Mouse (Mus musculus) thymus, postnatal 10 days (tissue): ENCODE results near the gene Lmntd2.
A peak's percentile ranks its signal among the peaks of the same experiment; 100 is the strongest.
"Not testable (repeated sequence)": the region's sequence is repeated elsewhere in the genome, so short reads cannot be mapped to it uniquely, and the experiment has no call there.

ENCODE experiments used
- DNase-seq, 2 experiments: peaks; one replicate each; pipeline ENCODE4 v3.0.0; 2021; ENCODE audit warnings: low spot score in 2 of 2

Lmntd2 gene

DNA sequence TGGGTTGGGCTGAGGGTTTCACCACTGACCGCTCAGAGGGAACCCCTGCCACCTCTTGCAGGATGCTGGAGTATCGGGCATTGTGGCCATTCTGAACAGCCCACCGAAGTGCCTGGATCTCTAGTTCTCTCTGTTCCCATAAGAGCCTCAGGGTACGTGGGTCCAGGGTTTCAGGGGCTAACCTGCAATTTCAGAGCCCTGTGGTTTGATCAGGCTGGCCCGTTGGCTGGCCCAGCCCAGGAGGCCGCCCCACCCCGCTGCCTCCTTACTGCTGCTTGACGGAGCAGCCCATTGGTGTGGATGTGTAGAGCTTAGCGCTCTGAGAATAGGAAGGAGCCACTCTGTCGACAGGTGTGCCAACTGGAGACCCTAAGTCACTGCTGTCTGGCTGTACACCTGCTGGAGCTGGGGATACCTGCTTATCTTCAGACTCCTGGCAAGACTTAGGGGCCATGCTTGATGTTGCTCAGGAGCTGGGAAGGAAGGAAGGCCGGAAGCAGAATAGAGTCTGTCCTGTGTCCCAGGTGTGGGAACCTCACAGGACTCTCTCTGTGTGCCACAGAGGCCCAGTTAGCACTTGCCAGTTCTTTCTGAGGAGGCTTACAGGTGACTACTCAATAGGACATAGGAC is at the start of gene Lmntd2:
TSS of gene Lmntd2 (minus strand) at position 476 of the 631 bp plus-strand sequence.
- no peak for DNase-seq

DNA sequence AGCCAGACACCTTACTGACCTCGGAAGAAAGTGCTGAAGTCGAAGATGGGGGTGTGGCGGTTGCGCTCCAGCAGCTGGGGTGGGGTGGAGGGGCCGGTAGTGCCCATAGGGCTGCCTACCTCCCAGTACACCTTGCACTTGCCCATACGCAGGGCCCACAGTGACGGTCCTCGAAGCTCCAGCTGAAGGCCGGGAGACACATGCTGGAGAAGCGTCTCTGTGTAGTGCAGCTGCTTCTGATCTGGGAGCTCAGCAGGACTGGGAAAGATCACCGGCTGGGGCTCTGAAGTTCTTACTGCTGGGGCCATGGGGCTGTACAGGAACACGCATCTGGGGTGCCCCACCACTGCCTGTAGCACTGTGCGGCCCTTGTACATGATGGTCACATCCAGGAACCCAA is 49.8 kb upstream of the Lmntd2 start:
- no peak for DNase-seq

DNA sequence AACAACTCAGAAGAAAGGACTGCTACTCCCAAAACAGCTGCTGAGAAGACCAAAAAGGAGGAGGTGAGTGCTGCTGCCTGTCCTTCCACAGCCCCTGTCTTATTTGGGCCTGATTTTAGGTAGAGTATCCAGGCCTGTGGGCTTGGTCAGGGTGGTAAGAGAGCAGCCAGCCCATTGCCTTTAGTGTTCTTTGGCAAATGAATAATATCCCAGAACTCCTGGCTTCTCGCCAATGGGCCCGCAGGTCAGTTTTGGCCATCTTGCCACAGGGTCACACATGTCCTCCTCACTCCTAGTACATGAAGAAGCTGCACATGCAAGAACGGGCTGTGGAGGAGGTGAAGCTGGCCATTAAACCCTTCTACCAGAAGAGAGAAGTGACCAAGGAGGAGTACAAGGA is 47.6 kb upstream of the Lmntd2 start:
- no peak for DNase-seq

DNA sequence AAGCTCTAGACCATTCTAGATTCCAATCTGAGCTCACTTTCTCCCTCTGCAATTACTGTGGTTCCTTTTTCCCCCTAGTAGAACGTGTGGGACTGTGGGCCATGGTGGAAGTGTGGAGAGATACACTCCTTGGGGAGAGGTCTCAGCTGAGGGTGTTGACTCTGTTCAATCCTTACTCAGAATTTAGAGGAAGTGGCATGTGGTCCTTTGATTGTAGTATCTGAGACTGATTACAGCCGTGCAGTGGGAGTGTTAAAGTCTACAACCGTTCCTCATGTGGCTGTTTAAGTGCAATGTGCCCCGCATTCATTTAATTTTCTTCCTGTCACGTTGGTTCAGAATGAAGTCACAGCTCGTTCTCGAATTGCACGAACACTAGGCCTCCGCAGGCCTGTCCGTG is 42.3 kb upstream of the Lmntd2 start:
- DNase-seq = no peak

DNA sequence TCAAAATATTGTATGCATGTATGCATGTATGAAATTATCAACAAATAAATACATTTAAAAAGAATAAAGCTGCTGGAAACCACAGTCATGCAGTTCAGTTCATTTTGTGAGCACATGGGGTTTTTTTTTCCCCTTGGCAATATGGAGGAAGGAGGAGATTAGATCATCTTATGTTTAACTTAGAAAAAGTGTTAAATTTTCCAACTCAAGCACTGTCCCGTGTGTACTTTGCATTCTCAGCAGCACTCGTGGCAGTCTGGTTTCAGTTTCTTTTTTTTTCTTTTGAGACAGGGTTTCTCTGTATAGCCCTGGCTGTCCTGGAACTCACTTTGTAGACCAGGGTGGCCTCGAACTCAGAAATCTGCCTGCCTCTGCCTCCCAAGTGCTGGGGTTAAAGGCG is 36.6 kb upstream of the Lmntd2 start:
- not testable (repeated sequence) for DNase-seq

DNA sequence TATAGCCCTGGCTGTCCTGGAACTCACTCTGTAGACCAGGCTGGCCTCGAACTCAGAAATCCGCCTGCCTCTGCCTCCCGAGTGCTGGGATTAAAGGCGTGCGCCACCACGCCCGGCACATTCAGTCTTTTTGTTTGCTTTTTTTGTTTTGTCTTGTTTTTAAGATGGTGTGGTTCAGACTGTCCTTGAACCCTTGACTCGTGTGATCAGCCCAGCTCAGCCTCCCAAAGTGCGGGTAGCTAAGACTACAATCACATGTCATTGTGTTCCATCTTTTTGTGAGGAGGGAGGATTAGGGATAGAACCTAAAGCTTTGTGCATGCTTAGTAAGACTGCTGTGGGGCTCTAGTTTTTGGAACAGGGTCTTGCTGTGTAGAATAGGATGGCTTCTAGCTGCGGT is 17.7 kb upstream of the Lmntd2 start:
- DNase-seq = no peak

DNA sequence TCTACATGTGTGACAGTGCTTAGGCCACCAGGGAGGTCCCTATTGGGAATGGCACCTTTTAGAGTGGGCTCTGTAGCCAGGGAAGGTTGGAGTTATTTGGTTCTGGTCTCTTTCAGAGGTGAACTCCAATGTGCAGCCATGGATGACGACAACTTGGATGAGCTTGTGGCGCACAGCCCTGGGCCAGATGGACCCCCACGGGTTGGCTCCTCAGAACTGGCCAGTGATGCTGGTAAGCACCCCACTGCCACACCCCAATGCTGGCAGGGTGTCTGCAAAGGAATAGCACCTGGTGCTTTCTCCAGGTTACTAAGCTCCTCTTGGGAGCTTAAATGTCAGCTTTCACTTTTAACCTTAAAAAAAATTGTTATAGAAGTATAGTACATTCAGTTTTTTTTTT is 17.2 kb upstream of the Lmntd2 start:
- no peak for DNase-seq

DNA sequence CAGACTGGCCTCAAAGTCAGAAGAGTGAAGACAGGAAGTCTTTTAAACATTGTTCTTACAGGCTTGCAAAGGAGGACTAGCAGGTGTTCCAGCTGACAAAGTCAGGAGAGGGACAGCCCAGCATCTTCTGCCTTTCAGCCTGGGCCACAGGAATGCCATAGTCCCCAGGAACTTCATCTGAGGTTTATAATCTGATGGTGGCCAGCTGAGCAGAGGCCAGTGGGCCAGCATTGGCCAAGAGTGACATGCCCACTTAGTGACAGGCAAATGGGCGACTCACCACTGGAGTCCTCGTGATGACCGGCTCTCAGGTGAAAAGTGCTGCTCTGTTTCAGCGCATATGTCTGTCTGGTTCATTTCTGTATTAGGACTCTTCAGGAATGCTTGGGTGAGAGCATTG is 16.7 kb upstream of the Lmntd2 start:
- no peak for DNase-seq

DNA sequence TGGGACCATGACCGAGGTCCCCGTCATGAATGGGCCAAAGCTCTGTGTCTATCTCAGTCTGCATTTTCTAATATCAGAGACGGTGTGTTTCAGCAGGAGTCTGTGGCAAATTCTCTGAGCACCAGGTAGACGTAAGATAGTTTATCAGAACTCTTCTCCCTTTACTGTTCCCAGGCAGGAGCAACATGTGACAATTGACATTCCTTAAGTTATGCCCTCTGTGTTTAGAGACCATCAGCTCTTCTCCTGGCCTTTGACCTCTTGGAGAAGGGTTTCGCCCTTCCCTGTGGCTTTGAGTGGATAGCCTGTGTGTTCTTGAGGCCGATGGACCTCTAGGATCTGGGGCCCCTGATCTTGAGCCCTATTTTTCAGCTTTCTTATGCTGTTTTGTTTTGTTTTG is 15.8 kb upstream of the Lmntd2 start:
- no peak for DNase-seq

DNA sequence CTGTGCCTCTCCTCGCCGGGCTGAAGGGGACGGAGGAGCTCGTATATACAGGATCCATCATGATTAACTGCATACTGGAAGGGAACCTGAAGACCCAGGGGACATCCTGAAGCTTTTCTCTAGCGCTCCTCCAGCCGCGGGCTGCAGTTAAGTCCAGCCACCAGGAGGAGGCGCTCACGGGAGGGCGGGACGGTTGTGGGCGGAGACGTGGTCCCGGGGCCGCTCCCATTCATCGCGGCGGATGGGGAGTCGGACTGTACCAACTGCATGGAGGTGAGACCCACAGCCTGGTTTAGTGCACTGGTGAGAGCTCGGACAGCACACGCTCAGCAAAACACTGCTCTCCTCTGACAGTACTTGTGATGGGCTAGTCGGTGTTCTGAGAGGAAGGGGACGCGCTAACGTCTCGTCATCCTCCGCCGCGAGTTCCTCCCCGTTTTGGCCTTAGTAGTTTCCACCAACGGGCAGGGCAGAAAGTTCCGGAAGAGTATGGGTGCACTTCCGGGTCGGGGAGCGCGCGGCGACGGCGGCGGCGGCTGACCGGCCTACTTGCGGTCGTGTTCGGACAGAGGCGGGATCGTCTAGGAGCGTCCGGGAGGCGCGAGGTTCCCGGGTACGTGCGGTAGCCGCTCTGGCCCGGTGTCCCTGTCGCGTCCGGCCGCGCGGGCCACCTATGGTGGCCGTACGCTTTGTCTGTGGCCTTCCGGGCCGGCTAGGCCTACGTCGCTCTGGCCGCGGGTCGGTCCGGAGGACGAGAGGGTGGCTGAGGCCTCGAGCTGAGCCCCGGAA is 14.6 kb upstream of the Lmntd2 start, which contains the start of gene Phrf1:
TSS of gene Phrf1 (plus strand) at position 506 of the 789 bp plus-strand sequence.
- peak; percentile 89 to 97 for DNase-seq

DNA sequence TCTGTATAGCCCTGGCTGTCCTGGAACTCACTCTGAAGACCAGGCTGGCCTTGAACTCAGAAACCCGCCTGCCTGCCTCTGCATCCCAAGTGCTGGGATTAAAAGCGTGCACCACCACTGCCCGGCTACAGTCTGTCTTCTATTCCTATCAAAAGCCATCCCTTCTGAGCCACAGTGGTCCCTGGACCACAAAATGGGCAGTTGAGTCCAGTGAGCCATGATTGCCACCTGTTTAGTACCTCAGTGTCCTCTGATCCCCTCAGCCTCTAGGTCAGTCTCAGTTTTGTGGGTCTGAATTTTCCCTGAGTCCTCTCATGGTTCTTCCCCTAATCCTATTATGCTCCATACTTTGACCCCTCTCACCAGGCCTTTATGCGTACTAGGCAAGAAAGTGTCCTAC is 13.9 kb upstream of the Lmntd2 start:
- no peak for DNase-seq

DNA sequence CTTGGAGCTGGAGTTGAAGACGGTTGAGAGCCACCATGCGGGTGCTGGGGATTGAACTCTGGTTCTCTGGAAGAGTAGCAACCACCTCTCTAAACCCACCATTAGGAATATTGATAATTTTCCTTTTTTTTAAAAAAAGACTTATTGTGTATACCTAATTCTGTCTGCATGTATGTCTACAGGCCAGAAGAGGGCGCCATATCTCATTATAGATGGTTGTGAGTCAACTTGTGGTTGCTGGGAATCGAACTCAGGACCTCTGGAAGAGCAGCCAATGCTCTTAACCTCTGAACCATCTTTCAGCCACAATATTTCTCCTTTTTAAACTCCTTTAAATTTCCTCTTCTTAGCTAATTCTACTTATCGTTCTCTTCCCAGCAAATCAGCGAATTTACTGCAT is 12.7 kb upstream of the Lmntd2 start:
- no peak for DNase-seq

DNA sequence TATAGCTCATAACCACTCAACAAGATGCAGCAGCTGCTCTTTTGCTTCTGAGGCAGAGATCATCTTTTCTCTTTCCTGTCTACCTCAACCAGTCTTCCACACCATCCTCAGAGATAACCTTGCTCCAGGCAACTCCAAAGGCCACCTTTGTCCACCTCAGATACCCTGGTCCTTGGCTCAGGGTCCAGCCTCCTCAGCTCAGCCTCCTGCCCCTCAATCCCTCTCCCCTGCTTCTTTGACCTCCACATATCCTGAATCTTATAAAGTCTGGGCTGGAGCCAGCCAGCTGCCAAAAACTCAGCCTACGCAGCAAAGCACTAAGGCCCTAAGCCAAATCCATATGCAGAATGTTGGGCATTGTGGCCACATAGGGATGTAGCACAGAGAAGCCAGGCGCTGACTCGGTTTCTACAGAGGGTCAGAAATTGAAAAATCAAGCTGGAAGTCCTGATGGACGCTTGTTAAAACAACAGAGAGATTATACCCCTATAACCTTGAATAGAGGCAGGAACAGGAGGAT is 8.9 kb upstream of the Lmntd2 start:
- no peak for DNase-seq

DNA sequence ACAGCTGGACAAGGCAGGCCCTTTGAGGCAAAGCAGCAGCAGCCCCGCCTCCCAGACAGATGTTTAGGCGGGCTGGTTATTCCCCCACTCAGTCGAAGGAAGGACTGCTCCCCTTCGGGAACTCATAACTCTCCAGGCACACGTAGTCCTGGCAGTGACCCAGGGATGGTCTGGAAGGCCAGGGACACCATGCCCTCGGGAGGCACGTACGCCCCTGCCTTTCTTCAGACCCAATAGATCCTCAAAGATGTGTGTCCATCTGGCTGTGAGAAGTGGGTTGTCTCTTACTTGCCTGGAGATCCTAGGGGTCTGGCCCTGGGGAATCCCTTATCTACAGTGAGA is 8.2 kb upstream of the Lmntd2 start:
- DNase-seq = no peak

DNA sequence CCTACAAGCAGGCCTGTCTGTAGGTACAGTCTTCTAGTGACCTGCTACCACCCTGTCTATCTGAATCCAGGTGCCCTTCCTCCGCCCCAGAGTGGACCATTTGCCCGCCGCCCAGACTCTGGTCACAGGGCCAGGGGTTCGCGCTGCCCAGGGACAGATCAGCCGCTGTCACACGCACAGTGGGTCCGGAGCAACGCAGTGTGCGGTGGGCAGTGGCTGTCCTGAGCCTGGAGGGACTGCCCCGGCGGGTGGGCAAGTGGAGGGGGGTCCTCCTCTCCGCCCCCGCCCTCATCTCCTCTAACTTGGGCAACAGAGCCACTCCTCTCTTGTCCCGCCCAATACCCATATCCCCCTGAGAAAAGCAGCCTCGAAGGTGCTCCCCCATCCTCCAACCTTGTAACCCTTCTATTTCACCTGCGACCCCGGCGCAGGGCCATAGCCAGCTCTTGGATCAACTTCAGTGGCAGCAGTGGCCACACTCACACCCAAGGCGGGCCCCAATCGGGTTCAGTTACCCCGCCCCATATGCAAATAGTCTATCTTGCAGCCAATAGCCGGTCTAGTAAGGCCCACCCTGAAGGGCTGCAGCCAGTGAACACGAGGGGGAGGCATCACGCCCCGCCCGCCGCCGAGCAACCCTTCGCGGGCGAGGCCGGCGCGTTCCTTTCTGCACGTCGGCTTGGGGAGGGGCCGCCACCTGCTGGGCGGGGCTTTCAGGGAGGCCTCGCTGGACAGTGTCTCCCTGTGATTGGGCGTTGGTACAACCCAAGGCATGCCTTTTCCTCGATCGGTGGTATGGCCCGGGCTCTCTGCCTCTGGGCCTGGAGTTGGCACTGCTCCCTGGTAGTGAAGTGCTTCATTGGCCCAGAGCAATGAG is 7.6 kb upstream of the Lmntd2 start:
- DNase-seq = peak; percentile 88

DNA sequence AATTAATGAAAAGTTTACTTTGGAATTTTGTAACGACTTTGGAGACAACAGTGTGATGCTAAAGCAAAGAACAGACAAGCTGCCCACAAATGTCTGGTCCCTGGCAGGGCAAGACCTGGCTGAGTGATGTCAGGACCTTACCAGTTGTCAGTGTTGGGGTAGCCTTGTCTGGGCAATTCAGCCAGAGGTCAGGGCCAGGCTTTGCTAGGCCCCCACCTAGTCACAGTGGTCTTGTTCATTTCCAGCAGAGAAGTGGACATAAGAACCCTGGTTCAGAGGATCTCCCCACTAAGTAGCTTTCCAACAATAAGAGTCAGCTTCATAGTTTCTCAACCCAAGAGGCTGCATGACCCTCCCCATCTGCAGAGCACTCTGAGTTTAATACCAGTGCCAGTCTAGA is 6.5 kb upstream of the Lmntd2 start:
- no peak for DNase-seq

DNA sequence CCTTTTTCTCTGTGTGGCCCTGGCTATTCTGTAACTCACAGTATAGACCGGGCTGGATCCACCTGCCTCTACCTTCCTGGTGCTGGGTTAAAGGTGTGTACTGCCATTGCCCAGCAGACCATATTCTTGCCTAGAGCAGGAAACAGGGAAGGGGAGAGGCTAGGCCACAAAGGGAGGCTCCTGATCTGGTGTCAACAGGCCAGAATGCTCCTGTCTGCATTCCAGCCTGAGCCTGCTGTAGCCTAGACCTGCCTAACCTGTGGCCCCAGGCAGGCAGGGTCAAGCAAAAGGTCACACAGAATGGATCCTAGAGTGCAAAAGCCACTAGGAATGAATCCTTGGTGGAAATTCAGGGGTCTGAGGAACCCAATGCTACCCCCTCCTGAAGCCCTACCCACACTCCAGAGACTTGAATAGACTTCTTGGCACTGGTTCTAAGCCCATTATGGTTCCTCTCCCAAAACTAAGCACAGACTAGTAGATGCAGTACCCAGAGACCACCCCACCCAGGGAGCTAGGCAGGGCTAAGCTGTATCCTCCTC is 5.7 kb upstream of the Lmntd2 start:
- DNase-seq = no peak

DNA sequence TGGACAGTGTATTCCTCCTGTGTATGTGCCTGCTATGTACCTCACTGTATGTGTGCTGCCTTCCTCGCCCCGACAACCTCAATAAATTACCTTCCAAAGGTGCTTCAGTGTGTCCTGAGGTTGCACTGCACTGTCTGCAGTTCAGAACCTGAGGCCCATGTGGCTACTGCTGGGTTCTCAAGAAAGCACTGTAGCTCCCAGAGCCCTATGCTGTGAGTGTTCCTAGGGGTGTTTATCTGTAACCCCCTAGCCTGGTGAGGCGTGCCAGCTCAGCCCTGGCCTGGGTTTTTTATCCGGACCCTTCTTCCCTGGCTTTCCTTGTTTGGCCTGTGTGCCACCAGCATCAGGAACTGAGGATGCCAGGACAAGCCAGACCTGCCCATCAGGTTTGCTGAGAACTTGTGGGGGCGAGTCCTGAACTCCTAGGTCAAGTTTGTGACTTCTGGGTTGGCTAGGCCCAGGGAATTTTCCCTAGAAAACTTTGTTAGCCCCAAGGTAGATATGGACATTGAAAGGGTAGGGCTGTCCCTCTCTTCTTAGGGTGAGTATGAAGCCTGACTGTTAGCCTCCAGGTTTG is 4.8 kb upstream of the Lmntd2 start:
- no peak for DNase-seq

DNA sequence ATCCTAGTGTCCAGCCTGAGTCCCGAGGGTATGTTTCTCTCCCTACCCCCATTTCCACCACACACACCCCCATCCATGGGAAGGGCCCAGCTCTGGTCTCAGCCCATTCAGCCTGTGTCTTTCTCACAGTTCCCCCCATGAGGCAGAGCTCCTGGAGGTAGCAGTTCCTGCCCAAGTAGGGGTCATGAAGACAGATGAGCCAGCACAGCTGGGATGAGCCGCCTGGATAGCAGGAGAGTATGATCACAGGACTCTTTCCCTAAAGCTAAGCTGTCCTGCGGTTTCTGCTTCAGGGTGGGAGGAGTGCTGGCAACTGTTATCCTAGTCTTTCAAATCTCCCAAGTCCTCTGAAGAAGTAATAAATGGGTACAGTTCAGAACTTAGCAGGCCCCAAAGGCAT is 4.3 kb upstream of the Lmntd2 start:
- no peak for DNase-seq

DNA sequence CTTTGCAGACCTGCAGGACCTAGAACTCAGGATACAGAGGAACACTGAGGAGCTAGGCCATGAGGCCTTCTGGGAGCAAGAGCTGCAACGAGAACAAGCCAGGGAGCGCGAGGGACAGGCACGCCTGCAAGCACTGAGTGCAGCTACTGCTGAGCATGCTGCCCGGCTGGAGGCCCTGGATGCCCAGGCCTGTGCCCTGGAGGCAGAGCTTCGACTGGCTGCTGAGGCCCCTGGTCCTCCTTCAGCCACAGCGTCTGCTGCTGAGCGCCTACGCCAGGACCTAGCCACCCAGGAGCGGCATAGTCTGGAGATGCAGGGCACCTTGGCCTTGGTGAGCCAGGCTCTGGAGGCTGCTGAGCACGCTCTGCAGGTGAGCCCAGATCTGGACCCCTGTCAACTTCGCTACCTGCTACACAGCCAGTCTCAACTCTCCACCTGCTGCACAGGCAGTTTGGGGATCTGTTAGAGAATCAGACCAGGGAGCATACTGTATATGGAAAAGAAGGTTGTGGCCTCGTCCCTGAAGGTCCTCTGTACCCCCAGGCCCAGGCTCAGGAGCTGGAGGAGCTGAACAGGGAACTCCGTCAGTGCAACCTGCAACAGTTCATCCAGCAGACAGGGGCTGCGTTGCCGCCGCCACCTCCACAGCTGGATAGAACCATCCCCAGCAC is 3.6 kb upstream of the Lmntd2 start:
- no peak for DNase-seq

DNA sequence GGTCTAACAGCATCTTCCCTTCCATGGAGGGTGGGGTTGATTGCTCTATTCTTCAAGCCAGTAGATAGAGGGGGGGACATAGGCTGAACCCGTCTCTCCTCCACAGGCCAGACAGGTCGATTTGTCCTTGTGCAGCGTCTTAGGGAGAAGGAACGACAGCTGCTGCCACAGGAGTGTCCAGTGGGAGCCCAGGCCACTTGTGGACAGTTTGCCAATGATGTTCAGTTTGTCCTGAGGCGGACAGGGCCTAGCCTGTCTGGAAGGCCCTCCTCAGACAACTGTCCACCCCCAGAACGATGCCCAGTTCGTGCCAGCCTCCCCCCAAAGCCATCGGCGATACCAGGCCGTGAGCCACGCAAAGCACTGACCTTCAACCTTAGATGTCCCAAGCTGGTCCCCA is 3.0 kb upstream of the Lmntd2 start:
- DNase-seq = no peak
